Comparison of ENCODE assay signal across 8 mouse cellular contexts in genomic region chr14:73524766-73525448, GRCm38 (mm10). TPM values are rescaled to one million over a fixed set of nuclear protein-coding genes. Genes with fewer than 3 reads are reported as not detected.
DNase-seq lines count a peak whose midpoint lies in the region; ATAC-seq and TF ChIP-seq lines count a peak whose summit lies in the region.

Gene Sucla2 (plus strand): TSS chr14:73525319.

- H3K27me3 ChIP-seq in E14TG2a.4 (ENCODE audit: insufficient read depth, low read length): no peaks in the 10 kb centered on the region
- H3K27me3 ChIP-seq in forebrain, embryonic 12.5 days: 0 out of 2 replicates have a peak, but pooled peaks cover 5% of the 10 kb centered on the region
- H3K27me3 ChIP-seq in heart, postnatal 0 days (ENCODE audit: control insufficient read depth, insufficient read depth, low read length): no peaks in the 10 kb centered on the region
- H3K27me3 ChIP-seq in liver, embryonic 16.5 days (ENCODE audit: control insufficient read depth, insufficient read depth, low read depth, low read length): no peaks in the 10 kb centered on the region
- H3K27me3 ChIP-seq in neural tube, embryonic 13.5 days: peaks cover 4% of the 10 kb centered on the region; the same call in 1 of the 2 replicates
- H3K27me3 ChIP-seq in testis, adult 2 months (ENCODE audit: control insufficient read depth, insufficient read depth, low read length): no peaks in the 10 kb centered on the region

- peak; percentile 89 for TF ChIP-seq CTCF in E14TG2a.4 (conservative IDR thresholded peaks at IDR 0.05; ENCODE audit: low read length)
- TF ChIP-seq CTCF in heart, postnatal 0 days (IDR thresholded peaks at IDR 0.05; ENCODE audit: low read depth): peak; percentile 100
- TF ChIP-seq CTCF in testis, adult 2 months (IDR thresholded peaks at IDR 0.05; ENCODE audit: control insufficient read depth, insufficient read depth, insufficient replicate concordance, low read depth, low read length): peak; percentile 92

- TF ChIP-seq EP300 in heart, postnatal 0 days (IDR thresholded peaks at IDR 0.05; ENCODE audit: low read depth): 0 out of 2 replicates have a peak, but pooled peaks have one; percentile 54

- peak within 1 kb of the TSS; percentile 84 for H3K27ac ChIP-seq in forebrain, embryonic 12.5 days
- H3K27ac ChIP-seq in heart, postnatal 0 days (ENCODE audit: low read depth): peak within 1 kb of the TSS; percentile 91
- peak within 1 kb of the TSS; percentile 80 for H3K27ac ChIP-seq in liver, embryonic 16.5 days (ENCODE audit: low read length)
- peak within 1 kb of the TSS; percentile 94 for H3K27ac ChIP-seq in neural tube, embryonic 13.5 days (replicated peaks)
- peak within 1 kb of the TSS; percentile 98 for H3K27ac ChIP-seq in testis, adult 2 months (ENCODE audit: control insufficient read depth, insufficient read depth, low read depth, low read length)

- WGBS in forebrain, embryonic 12.5 days: under 1% methylated on average over 39 of the region's 41 CpGs
- WGBS in heart, postnatal 0 days: 3% methylated on average over 41 of the region's 41 CpGs
- 0% methylated on average over 37 of the region's 41 CpGs for WGBS in liver, embryonic 16.5 days (ENCODE audit: insufficient replicate concordance)
- under 1% methylated on average over 37 of the region's 41 CpGs for WGBS in neural tube, embryonic 13.5 days

- peak within 1 kb of the TSS; percentile 81 for H3K4me3 ChIP-seq in E14TG2a.4 (replicated peaks; ENCODE audit: low read length)
- H3K4me3 ChIP-seq in forebrain, embryonic 12.5 days (replicated peaks): peak within 1 kb of the TSS; percentile 48
- H3K4me3 ChIP-seq in heart, postnatal 0 days (ENCODE audit: low read depth, low read length): peak within 1 kb of the TSS; percentile 66
- H3K4me3 ChIP-seq in liver, embryonic 16.5 days (ENCODE audit: low read depth, low read length): peak within 1 kb of the TSS; percentile 72
- peak within 1 kb of the TSS; percentile 48 for H3K4me3 ChIP-seq in neural tube, embryonic 13.5 days
- peak within 1 kb of the TSS; percentile 93 for H3K4me3 ChIP-seq in testis, adult 2 months (ENCODE audit: control insufficient read depth, low read depth, low read length)

- 0 out of 2 replicates have a peak, but pooled peaks cover 2% of the 10 kb centered on the region for H3K4me1 ChIP-seq in E14TG2a.4 (replicated peaks; ENCODE audit: low read depth, low read length)
- H3K4me1 ChIP-seq in forebrain, embryonic 12.5 days: no peaks in the 10 kb centered on the region
- no peaks in the 10 kb centered on the region for H3K4me1 ChIP-seq in heart, postnatal 0 days (ENCODE audit: control insufficient read depth, insufficient read depth)
- H3K4me1 ChIP-seq in liver, embryonic 16.5 days (ENCODE audit: control insufficient read depth, low read depth, low read length): peaks cover 5% of the 10 kb centered on the region
- H3K4me1 ChIP-seq in neural tube, embryonic 13.5 days (replicated peaks): peaks cover 6% of the 10 kb centered on the region
- H3K4me1 ChIP-seq in testis, adult 2 months (ENCODE audit: control insufficient read depth, insufficient read depth, low read length): peaks cover 3% of the 10 kb centered on the region

- DNase-seq in c-Kit-positive CD71-positive TER-119-positive erythroid progenitor cells, embryonic 14.5 days (ENCODE audit: low spot score): peak; percentile 95
- peak; percentile 94 for DNase-seq in heart, postnatal 0 days (ENCODE audit: low spot score)
- DNase-seq in kidney, postnatal 4 days: peak; percentile 96 to 97

- no peaks in the 10 kb centered on the region for H3K36me3 ChIP-seq in E14TG2a.4 (ENCODE audit: insufficient read depth, low read length)
- H3K36me3 ChIP-seq in forebrain, embryonic 12.5 days (replicated peaks): no peaks in the 10 kb centered on the region
- H3K36me3 ChIP-seq in heart, postnatal 0 days (replicated peaks; ENCODE audit: control insufficient read depth, insufficient read depth, low read length): no peaks in the 10 kb centered on the region
- H3K36me3 ChIP-seq in liver, embryonic 16.5 days (ENCODE audit: control insufficient read depth, insufficient read depth): no peaks in the 10 kb centered on the region
- H3K36me3 ChIP-seq in neural tube, embryonic 13.5 days: no peaks in the 10 kb centered on the region
- no peaks in the 10 kb centered on the region for H3K36me3 ChIP-seq in testis, adult 2 months (ENCODE audit: control insufficient read depth, insufficient read depth, low read length)

- peak within 1 kb of the TSS; percentile 36 for H3K4me2 ChIP-seq in forebrain, embryonic 12.5 days
- H3K4me2 ChIP-seq in heart, postnatal 0 days (ENCODE audit: low read depth, low read length): peak within 1 kb of the TSS; percentile 52
- H3K4me2 ChIP-seq in liver, embryonic 16.5 days (ENCODE audit: low read depth, low read length): peak within 1 kb of the TSS; percentile 66
- H3K4me2 ChIP-seq in neural tube, embryonic 13.5 days: peak within 1 kb of the TSS; percentile 46

- 0 out of 2 replicates have a peak, but pooled peaks cover 8% of the 10 kb centered on the region for H3K9me3 ChIP-seq in E14TG2a.4 (ENCODE audit: low read length)
- no peaks in the 10 kb centered on the region for H3K9me3 ChIP-seq in forebrain, embryonic 12.5 days
- H3K9me3 ChIP-seq in heart, postnatal 0 days (replicated peaks; ENCODE audit: control insufficient read depth, low read length): no peaks in the 10 kb centered on the region
- no peaks in the 10 kb centered on the region for H3K9me3 ChIP-seq in liver, embryonic 16.5 days (replicated peaks; ENCODE audit: control insufficient read depth, low read length)
- no peaks in the 10 kb centered on the region for H3K9me3 ChIP-seq in neural tube, embryonic 13.5 days

- ATAC-seq in forebrain, embryonic 12.5 days (ENCODE audit: low FRiP score): peak; percentile 99
- peak; percentile 99 for ATAC-seq in heart, postnatal 0 days (ENCODE audit: insufficient read depth, low read depth)
- ATAC-seq in liver, embryonic 16.5 days (ENCODE audit: low read depth): peak; percentile 100
- ATAC-seq in neural tube, embryonic 13.5 days (ENCODE audit: low read depth): peak; percentile 99

- peak; percentile 71 for TF ChIP-seq POLR2A in testis, adult 2 months (IDR thresholded peaks at IDR 0.05; ENCODE audit: control insufficient read depth, low read depth, low read length)

- 0 out of 2 replicates have a peak within 1 kb of the TSS, but pooled peaks have one; percentile 33 for H3K9ac ChIP-seq in forebrain, embryonic 12.5 days
- H3K9ac ChIP-seq in heart, postnatal 0 days (replicated peaks; ENCODE audit: low read depth, low read length): peak within 1 kb of the TSS; percentile 68
- peak within 1 kb of the TSS; percentile 71 for H3K9ac ChIP-seq in liver, embryonic 16.5 days (ENCODE audit: low read depth, low read length)
- peak within 1 kb of the TSS; percentile 69 for H3K9ac ChIP-seq in neural tube, embryonic 13.5 days

RNA-seq across cellular contexts. Expression of gene Sucla2, which starts in this region (rescaled TPM):
- 100 and 108 TPM in 2 replicates for polyA plus RNA-seq in forebrain, embryonic 12.5 days (2016; fragmentation: Nextera tagmentation; extraction: Ambion mirVana)
- total RNA-seq in heart, postnatal 0 days (2014; rRNA removed; ENCODE audit: low replicate concordance): 229 and 249 TPM in 2 replicates
- 449 TPM in 2 replicates for polyA plus RNA-seq in heart, postnatal 0 days (2015; fragmentation: Nextera tagmentation; extraction: Ambion mirVana)
- 46.9 and 49.9 TPM in 2 replicates for polyA plus RNA-seq in liver, embryonic 16.5 days (2015; fragmentation: Nextera tagmentation; extraction: Ambion mirVana)
- polyA plus RNA-seq in neural tube, embryonic 13.5 days (2015; fragmentation: Nextera tagmentation; extraction: Ambion mirVana): 118 and 126 TPM in 2 replicates
- 126 and 143 TPM in 2 replicates for polyA plus RNA-seq in testis, adult 2 months (2012; rRNA removed)

Comparison
In these comparisons a context has a peak if more than half of its experiments do, and no peak if none do; other contexts are left out.
1. Peak in every context shown above with its lines: DNase-seq, ATAC-seq, H3K4me3 ChIP-seq and H3K27ac ChIP-seq.